Mouse (Mus musculus) retina, postnatal 7 days (tissue): ENCODE results near the gene Rab23.
"Not testable (repeated sequence)": the region's sequence is repeated elsewhere in the genome, so short reads cannot be mapped to it uniquely, and the experiment has no call there.

ENCODE experiments used
- DNase-seq: peaks from one replicate; pipeline ENCODE4 v3.0.0-alpha.2; 2012; ENCODE audit warnings: low read depth, low spot score

Gene Rab23

DNA sequence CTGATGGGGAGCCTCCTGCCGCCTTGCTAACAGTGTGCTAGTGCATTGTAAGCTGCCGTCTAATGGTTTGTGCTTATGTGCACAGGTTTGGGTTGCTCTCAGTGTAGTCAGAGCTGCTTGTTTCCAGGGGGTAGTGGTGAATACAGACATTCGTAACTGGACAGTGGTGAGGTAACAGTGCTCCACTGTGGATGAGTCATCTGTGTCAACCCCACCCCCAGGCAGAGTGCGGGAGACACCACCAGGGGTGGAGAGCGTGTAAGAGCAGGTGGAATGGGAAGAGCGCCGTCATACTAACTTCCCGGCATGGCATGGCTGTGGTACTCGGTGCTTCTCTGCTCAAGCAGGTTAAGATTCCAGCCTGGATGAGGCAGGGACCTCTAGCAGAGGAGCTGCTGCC is 13.4 kb downstream of the Rab23 start:
- DNase-seq, result no peak

DNA sequence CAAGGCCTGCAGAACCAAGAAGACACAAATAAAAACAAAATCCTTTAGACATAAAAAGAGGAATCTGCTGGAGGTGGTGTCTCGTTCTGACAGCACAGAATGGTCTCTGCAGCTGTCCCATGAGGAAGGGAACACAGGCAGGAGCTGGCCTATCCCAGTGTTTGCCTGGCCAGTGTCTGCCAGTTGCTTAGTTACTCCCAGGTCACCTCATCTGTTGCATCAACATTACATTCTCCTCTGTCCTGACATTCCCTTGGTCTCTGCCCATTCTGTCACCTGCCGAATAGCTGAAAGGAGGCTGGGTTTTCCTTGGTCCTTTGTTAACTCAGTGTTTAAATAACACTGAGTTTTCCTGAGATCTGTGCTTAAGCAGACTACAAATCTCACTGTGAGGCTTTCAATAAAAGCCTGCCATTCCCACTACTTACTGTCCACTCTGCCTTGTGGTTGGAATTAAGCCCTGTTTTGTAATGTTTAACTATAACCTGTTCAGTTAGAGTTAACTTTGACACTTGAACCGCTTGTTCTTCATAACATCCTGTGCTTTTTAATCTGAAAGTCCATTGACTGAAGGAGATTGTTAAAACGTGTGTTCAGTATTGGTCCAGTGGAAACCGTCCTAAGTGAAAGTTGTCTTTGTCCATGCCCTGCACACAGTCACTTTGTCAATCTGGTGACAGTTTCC is 14.5 kb downstream of the Rab23 start:
- no peak for DNase-seq

DNA sequence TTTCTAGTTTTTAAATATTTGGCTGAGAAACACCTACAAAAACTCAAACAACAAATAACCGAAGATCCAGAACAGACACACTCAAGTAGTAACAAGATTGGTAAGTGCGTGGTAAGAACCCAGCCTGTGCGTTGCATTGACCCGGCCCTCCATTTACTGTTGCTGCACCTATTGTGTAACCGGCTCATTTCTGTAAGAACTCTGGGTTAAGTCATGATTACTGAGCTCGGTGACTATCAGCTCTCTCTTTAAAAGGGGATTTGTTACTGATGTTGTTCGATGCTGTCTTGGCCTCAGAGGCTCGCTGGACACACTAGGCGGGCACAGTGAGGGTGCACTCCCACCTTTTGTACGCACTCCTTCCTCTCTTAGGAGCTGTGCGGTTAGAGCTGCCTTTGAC is 18.6 kb downstream of the Rab23 start:
- DNase-seq, result no peak

DNA sequence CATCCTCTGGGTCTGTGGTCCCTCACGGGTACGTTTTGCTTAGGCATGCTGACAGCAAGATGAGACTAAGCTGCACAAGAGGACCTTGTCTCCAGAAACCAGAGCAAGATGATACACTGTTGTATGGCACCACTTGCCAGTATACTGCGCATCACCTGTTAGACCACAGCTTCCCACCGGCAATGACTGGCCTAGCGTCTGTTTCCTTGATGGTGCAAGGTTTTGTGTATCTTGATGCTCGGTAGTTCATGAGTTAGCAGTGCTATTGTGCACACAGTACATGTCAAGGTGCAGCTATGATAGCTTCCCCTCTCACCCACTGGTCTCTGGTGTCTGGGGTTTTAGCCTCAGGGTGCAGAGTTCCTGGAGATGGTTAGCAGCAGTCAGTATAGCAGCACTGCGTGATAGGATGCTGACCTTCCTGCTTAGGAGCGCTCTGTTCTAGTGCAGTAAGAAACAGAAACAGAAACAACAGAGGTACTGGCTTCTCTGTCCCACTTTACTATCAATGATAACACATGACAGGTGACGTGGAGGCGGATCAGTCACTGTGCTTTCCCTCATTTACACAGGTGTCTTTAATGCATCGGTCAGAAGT is 19.1 kb downstream of the Rab23 start:
- no peak for DNase-seq

DNA sequence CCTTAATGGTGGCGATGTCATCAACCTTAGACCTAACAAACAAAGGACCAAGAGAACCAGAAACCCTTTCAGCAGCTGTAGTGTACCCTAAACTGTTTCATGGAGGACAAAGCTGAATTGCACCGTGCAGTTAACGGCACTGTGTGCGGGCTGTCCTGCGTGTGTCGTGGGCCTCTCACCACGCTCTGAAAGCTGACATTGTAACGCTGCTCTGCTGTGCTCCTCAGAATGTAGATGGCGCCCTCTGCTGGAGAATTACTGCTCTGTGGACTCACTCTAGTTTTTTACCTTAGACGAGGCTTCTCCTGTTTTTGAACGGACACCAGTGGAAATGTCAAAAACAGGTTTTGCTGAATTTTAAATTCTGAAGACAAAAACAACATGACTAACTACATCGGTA is 19.6 kb downstream of the Rab23 start:
- peak; percentile 70 for DNase-seq

DNA sequence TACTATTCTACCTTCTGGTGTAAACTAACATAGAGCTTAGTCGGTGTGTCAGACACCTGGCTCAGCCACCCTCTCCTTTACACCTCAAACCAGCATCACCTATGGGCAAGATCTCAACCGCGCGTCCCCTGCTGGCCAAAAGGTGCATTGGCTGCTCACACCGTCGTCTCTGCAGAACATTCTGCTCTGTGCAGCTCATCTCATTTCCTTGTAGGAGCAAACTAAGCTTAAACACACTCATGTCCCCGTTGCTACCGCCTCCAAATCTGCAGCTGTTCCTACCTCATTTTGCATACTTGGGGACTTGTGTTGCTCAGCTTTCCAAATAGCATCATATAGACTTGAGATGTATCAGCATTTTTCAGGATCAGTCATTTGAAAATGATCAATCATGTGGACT is 23.2 kb downstream of the Rab23 start:
- no peak for DNase-seq

DNA sequence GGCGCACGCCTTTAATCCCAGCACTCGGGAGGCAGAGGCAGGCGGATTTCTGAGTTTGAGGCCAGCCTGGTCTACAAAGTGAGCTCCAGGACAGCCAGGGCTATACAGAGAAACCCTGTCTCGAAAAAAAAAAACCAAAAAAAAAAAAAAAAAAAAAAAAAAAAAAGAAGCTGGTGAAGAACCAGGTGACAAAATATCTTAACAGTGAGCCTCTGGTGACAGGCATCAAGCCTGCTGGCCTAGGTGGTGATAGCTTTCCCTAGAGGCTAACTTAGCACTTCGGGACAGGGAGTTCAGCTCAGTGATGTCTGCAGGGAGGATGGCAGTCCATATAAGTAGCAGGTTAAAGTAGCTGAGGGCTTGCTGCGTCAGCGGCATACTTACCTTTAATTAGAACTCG is 25.1 kb downstream of the Rab23 start:
- DNase-seq, result not testable (repeated sequence)

DNA sequence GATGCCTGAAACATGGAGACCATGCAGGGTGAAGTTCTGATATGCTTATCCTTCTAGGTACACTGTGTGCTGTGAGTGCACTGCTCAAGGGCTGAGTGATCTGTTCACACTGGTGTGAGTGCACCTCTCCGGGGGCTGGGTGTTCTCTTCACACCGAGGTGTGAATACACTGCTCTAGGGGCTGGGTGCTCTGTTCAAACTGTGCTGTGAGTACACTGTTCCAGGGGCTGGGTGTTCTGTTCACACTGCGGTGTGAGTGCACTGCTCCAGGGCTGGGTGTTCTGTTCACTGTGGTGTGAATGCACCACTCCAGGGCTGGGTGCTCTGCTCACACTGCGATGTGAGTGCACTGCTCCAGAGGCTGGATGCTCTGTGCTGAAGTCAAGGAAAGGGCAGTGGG is 26.2 kb downstream of the Rab23 start:
- no peak for DNase-seq

DNA sequence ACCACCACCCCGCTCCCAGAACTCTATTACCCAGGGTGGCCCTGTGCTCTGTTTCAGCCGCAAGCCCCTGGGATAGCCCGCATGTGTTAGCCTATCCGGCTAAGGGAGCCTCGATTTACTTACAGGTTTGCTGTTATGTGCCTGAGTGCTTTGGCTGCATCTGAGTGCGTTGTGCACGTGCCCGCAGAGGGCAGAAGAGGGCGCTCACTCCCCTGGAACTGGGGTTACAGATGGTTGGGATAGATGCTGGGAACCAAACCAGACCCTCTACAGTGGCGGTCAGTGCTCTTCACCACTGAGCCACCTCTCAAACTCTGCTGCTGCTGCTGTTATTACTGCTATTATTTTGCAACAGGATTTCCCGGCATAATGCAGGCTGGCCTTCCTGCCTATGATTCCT is 29.4 kb downstream of the Rab23 start:
- DNase-seq, result no peak

DNA sequence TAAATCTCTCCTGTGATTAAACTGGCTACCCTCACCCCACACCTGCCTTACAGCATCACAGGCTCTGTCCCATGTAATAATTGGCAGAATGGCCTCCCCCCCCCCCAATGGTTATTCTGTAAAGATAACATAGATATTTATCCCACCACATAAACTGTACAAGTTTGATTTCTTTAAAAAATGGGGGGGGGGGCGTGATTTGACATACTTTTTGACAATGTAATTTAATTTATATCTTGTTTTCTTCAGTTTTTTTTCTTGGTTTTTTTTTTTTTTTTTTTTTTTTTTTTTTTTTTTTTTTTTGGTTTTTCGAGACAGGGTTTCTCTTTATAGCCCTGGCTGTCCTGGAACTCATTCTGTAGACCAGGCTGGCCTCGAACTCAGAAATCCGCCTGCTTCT is 30.0 kb downstream of the Rab23 start:
- DNase-seq, result not testable (repeated sequence)

DNA sequence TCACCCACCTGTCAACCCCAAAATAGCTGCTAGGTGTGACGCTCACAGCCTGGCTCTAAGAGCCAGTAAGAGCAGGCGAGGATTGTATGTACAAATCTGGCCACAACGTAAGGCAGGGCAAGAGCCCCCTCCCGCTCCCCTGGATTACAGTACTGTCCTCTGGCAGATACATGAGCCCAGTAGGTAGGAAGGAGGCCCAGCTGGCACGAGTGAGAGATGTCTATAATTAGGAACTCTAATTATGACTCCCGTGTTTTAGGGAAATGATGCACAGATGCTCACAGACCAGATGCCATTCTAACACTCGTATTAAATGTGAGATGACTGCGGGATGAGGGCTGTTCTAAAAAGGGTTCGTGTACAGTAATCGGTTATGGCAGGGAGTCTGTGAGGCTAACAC is 31.6 kb downstream of the Rab23 start:
- DNase-seq, result no peak

DNA sequence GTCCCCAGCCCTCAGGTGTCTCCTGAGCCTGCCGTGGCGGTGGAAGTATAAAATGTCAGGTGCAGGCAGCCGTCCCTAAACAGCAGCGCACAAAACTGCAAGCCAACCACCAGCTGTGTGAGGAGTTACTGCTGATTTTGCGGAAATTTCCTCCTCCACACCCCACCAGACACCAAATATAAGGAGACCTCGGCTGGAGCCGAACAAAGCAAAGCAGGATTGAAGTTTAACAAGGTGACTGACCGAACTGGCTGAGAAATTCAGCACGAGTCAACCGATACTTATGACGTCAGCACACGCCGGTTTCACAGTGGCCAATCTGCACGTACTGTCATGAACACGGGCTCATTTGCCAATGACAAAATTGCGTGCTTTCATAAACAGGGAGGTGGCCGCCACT is 34.4 kb downstream of the Rab23 start:
- DNase-seq, result no peak

DNA sequence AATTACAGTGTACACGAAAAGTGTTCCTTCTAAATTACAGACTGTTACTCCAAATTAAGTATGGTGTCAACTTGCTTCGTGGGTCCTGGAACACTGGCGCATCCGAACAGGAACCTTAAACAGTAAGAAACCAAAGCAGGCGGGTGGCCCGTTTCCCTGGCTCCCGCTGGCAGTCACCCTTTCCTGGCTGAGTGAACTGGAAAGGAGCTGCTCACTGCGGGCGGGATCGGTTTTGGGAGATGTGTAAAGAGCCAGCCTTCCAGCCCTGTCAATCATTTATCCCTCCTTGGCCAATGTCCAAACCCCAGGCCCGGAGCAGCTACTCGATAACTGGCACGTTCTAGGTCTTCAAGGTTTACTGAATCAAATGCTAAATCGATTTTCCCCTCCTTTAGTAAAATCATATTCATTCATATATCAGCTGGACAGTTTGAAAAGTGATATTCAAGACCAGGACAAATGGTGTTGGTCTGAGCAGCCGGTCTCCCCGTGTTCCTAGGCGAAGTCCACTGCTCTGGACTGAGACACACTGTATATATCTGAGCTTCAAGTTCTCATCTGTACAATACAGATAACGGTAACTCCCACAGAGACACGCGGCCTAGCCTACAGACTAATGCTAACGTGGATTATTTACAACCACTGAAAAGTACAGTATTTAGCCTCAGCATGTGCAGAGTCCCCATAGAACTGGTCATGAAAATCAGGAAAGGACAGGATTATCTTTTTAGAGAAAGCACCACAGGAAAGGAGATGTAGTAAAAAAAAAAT is 35.5 kb downstream of the Rab23 start:
- no peak for DNase-seq

DNA sequence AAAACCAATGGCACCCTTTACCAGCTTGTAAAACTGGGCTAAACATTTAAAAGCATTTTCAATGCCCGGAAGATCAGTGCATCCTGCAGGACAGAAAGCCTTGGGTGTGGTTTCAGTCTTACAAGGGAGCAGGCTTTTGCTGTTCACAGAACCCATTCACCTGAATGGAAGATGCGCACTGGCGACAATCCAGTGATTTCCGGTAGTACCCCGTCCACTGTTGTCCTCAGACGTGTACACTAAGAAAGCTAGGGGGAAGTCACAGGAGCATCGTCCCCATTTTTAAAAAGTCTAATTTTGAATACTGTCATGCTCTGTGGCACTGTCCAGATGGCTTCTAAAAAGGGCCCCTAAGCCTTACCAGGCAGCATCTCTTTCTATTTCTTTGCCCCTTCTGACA is 36.1 kb downstream of the Rab23 start:
- DNase-seq, result no peak

DNA sequence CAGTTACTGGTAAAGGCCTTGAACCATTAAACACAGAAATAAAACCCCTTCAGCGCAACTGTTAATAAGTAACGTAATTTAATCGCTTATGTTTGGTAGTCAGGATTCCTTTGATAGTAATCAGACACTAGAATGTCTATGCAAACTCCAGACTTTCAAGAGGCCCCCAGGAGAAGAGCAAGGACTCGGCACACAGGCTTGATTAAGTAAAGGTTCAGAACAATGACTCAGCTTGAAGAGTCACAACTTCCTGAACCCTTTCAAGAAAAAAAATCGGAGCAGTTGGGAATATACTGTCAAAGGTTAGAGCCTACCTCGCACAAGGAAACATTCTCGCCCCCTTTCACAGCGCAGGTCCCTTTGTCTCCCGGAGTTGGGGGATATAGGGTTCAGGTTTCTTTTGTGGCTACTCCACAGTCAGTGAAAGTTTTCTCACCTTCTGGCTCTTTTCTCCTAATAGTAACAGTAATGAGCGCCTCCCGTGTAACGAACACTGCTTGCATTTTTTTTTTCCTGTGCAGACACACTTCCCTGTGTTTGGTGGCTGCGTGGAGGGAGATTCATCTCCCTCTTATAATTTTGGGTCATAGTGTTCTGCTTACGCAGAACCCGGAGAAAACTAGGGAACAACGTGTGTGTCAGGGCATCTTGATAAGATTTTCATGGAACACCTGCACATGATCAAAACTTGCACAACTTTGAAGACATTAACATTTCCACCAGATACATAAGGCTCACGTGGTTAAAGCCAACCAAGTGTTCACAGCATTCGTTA is 36.8 kb downstream of the Rab23 start:
- no peak for DNase-seq

DNA sequence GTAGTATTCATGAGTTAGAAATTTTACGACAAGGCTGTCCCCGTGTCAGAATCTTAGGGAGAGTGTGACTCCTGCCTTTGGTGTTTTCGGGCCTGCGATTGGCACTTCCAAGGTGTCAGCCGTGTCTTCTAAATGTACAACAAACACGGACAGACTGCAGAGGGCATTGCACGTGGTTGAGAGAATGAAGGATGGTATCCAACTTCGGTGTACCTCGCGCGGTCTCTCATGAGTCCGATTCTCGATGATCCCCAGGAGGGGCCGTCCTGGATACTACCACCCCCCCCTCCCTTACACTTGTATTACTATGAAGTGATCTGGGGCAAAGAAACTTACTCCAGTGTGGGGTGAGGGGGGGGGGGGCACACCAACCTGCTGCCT is 37.3 kb downstream of the Rab23 start:
- DNase-seq, result no peak

DNA sequence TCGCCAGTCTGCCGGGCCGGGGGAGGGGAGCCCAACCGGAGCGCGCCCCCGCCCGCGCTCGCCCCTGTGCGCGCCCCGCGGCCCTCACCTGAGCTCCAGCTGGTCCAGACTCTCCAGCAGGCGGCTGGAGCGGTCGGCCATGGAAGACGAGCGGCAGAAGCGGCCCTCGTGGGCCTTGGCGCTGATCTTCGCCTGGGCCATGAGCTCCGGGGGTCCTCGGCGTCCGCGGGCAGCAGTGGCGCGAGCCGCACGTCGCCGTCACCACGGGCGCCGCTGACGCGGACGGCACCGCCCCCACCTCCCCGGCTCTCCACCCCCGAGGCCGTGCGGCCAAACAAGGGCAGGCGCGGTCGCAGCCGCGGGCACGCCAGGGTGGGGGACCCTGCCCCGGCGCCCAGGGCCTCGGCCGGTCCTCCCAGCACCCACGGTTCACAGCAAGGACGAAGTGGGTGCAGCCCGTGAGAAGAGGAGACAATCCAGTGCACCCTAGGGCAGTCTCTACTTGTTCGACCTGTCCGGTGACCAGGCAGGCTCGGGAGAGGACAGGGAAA is 37.9 kb downstream of the Rab23 start, which contains the start of gene Bag2:
TSS of gene Bag2 (minus strand) at position 305 of the 551 bp plus-strand sequence.
- DNase-seq, result peak; percentile 40

DNA sequence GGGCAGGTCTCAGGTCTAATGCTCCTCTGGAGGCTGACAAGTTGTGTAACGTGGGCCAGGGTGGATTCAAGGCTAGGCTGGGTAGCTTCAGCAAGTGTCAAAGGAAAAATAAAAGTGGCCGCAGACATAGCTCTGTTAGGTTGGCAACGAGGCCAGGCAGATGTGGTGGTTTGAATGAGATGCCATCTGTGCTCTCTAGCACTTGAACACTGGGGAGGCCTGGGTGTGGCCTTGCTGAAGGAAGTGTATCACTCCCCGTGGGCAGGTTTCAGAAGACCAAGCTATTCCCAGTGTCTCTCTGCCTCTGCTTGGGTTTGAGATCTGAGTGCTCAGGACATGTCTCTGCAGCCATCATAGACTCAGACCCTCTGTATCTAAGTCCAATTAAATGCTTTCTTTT is 38.8 kb downstream of the Rab23 start:
- no peak for DNase-seq

DNA sequence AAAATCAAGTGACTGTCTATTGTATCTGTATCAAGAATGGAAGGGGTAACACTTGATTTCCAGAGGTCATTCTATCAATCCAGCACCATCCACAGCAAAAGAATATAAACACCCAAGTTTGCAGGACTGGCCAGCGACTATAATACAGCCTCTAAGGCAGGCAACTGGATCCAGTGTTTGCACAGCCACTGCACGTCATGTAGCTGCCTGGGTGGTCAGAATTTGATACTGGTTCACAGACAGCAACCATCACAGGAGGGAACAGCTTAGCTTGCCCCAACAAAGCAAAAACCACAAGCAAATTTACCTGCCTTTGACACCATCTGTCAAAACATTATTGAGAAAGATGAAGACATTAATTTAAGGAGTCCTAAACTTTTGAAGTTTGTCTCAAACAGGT is 44.1 kb downstream of the Rab23 start:
- DNase-seq, result no peak

DNA sequence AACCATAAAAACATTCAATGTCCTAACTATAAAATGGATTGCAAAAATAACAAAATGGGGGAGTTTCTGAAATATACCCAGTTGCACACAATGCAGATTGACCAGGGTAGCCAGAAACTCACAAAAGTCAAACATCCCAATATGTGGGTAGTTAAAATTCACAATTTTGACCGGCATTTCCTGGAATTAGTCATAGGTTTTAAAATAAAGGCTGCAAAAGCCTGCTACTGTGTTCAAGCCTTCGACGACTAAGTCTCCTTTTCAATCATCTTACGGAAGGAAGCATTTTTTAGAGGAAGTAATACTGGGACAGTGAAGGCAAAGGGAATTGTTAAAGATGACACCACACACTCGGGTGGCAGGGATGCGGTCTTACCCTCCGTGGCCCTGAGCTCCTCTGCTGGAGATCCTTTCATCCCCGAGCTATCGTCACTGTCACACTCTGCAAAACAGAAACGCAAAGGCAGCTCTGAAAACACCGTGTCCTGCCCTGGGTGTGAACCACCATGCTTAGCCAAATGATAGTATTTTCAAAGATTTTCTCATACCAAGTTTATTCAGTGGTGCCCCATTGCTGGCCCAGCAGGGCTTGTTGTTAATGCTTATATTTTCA is 45.9 kb downstream of the Rab23 start:
- DNase-seq, result no peak
